Mouse (Mus musculus) stomach, embryonic 14.5 days (tissue): ENCODE measurements around the gene Gm45062. TPM values are rescaled to one million over a fixed set of nuclear protein-coding genes. Genes with fewer than 3 reads are reported as not detected.

Experiments
- ATAC-seq: fragments of 200-750 bp; cut with Nextera tagmentation; 2 replicates; pipeline ENCODE4 v1.8.0; 2017; ENCODE audit warnings: low read depth, moderate TSS enrichment; ENCODE audit not compliant: insufficient number of reproducible peaks, insufficient read depth, low FRiP score
- H3K27ac ChIP-seq: fragments of 300-500 bp; sonication (generic); 2 replicates; pipeline ENCODE4 v1.5.1; 2014; ENCODE audit warnings: mild to moderate bottlenecking, low read length, moderate library complexity, mixed read lengths
- H3K27me3 ChIP-seq: fragments of 300-500 bp; sonication (generic); 2 replicates; pipeline ENCODE4 v1.6.1; 2014; ENCODE audit warnings: low read length, control low read depth, mixed read lengths; ENCODE audit not compliant: control insufficient read depth, insufficient read depth
- H3K36me3 ChIP-seq: fragments of 300-500 bp; sonication (generic); 2 replicates; pipeline ENCODE4 v1.6.1; 2014; ENCODE audit warnings: mild to moderate bottlenecking, control low read depth, low read length, moderate library complexity, mixed read lengths; ENCODE audit not compliant: control insufficient read depth, insufficient read depth
- H3K4me1 ChIP-seq: fragments of 300-500 bp; sonication (generic); 2 replicates; pipeline ENCODE4 v1.6.1; 2014; ENCODE audit warnings: low read length, control low read depth, mixed read lengths; ENCODE audit not compliant: control insufficient read depth, insufficient read depth
- H3K4me2 ChIP-seq: fragments of 300-500 bp; sonication (generic); replicated peaks from 2 replicates; pipeline ENCODE4 v1.6.1; 2014; ENCODE audit warnings: low read depth, low read length, control low read depth
- H3K4me3 ChIP-seq: fragments of 300-500 bp; sonication (generic); 2 replicates; pipeline ENCODE4 v1.5.1; 2014; ENCODE audit warnings: low read depth, low read length, control low read depth
- H3K9ac ChIP-seq: fragments of 300-500 bp; sonication (generic); replicated peaks from 2 replicates; pipeline ENCODE4 v1.6.1; 2014; ENCODE audit warnings: low read depth, mild to moderate bottlenecking, control low read depth, low read length, moderate library complexity, mixed read lengths
- H3K9me3 ChIP-seq: fragments of 300-500 bp; sonication (generic); 2 replicates; pipeline ENCODE4 v1.6.1; 2016; ENCODE audit warnings: low read depth, low read length, control low read depth; ENCODE audit not compliant: control insufficient read depth
- WGBS: fragments of 180-500 bp; shearing (Covaris S2); extraction: QIAGEN DNeasy Blood & Tissue Kit; methylation state at CpG from one replicate; pipeline ENCODE4 v1.1.7; 2014; 5-methylcytosine and 5-hydroxymethylcytosine counted together
- polyA plus RNA-seq: library from polyadenylated mRNA; unstranded; fragments of >200 nt; fragmentation: Nextera tagmentation; extraction: Ambion mirVana; gene quantifications from 2 replicates; pipeline ENCODE4 v1.2.1, GENCODE M21; 2014

The Gm45062 gene
- polyA plus RNA-seq, 1 experiment from 2014 or later, result 11.6 TPM

GRCm38 (mm10) chr6:8497868-8498257 is 238.6 kb downstream of the Gm45062 start:
- no peak overlapping the region for H3K27ac ChIP-seq
- ATAC-seq, result no peak
- H3K27me3 ChIP-seq, result no peaks in the 10 kb centered on the region
- no peaks in the 10 kb centered on the region for H3K9me3 ChIP-seq
- no peaks in the 10 kb centered on the region for H3K4me1 ChIP-seq
- WGBS, result 54% methylated on average over 6 of the region's 6 CpGs
- H3K36me3 ChIP-seq, result no peaks in the 10 kb centered on the region
- H3K4me3 ChIP-seq, result no peak overlapping the region
- no peak overlapping the region for H3K4me2 ChIP-seq
- no peak overlapping the region for H3K9ac ChIP-seq

GRCm38 (mm10) chr6:8498961-8499360 is 239.7 kb downstream of the Gm45062 start:
- Histone ChIP-seq H3K4me1 (no peaks in the 10 kb centered on the region), H3K9ac (no peak overlapping the region), H3K27me3 (no peaks in the 10 kb centered on the region), H3K4me3 (no peak overlapping the region), H3K4me2 (no peak overlapping the region), H3K36me3 (no peaks in the 10 kb centered on the region), H3K27ac (no peak overlapping the region), H3K9me3 (no peaks in the 10 kb centered on the region)
- no peak for ATAC-seq
- WGBS, result 87% methylated on average over 3 of the region's 3 CpGs

- no peak for ATAC-seq
- H3K4me3 ChIP-seq, result no peak overlapping the region
- H3K4me1 ChIP-seq, result no peaks in the 10 kb centered on the region
- WGBS, result 36% methylated on average over 3 of the region's 3 CpGs
- no peak overlapping the region for H3K27ac ChIP-seq
- no peak overlapping the region for H3K4me2 ChIP-seq
- no peaks in the 10 kb centered on the region for H3K36me3 ChIP-seq
- H3K9me3 ChIP-seq, result no peaks in the 10 kb centered on the region
- H3K9ac ChIP-seq, result no peak overlapping the region
- H3K27me3 ChIP-seq, result no peaks in the 10 kb centered on the region
Observed at GRCm38 (mm10) chr6:8503953-8504352, 244.7 kb downstream of the Gm45062 start.

GRCm38 (mm10) chr6:8504521-8505228 is 245.4 kb downstream of the Gm45062 start:
- H3K27me3 ChIP-seq, result no peaks in the 10 kb centered on the region
- no peak overlapping the region for H3K4me2 ChIP-seq
- H3K4me1 ChIP-seq, result no peaks in the 10 kb centered on the region
- no peak overlapping the region for H3K4me3 ChIP-seq
- H3K36me3 ChIP-seq, result no peaks in the 10 kb centered on the region
- H3K9ac ChIP-seq, result no peak overlapping the region
- WGBS, result 86% methylated on average over 6 of the region's 6 CpGs
- H3K9me3 ChIP-seq, result no peaks in the 10 kb centered on the region
- no peak overlapping the region for H3K27ac ChIP-seq
- ATAC-seq, result no peak

GRCm38 (mm10) chr6:8506631-8507030 is 247.4 kb downstream of the Gm45062 start:
- Histone ChIP-seq H3K27me3 (no peaks in the 10 kb centered on the region), H3K9me3 (no peaks in the 10 kb centered on the region), H3K9ac (no peak overlapping the region), H3K27ac (no peak overlapping the region), H3K4me1 (peaks cover 2% of the 10 kb centered on the region; the same call in 1 of the 2 replicates), H3K4me3 (no peak overlapping the region), H3K36me3 (no peaks in the 10 kb centered on the region), H3K4me2 (no peak overlapping the region)
- ATAC-seq, result no peak

GRCm38 (mm10) chr6:8508883-8509536 is 249.8 kb downstream of the Gm45062 start:
- peak overlapping the region; percentile 99 for H3K27ac ChIP-seq
- no peaks in the 10 kb centered on the region for H3K9me3 ChIP-seq
- H3K36me3 ChIP-seq, result no peaks in the 10 kb centered on the region
- peaks cover 13% of the 10 kb centered on the region; the same call in 1 of the 2 replicates for H3K4me1 ChIP-seq
- peak overlapping the region; percentile 95 for H3K9ac ChIP-seq
- peak overlapping the region; percentile 86 for H3K4me3 ChIP-seq
- H3K27me3 ChIP-seq, result no peaks in the 10 kb centered on the region
- H3K4me2 ChIP-seq, result peak overlapping the region; percentile 56
- WGBS, result under 1% methylated on average over 47 of the region's 56 CpGs
- ATAC-seq, result peak; percentile 99

GRCm38 (mm10) chr6:8509551-8509950 is 250.3 kb downstream of the Gm45062 start, which contains the start of gene Glcci1:
TSS of gene Glcci1 (plus strand) at chr6:8509600.
- H3K9me3 ChIP-seq, result no peaks in the 10 kb centered on the region
- no peaks in the 10 kb centered on the region for H3K36me3 ChIP-seq
- 2% methylated on average over 10 of the region's 69 CpGs for WGBS
- peak within 1 kb of the TSS; percentile 86 for H3K4me3 ChIP-seq
- ATAC-seq, result peak; percentile 85
- H3K4me1 ChIP-seq, result peaks cover 13% of the 10 kb centered on the region; the same call in 1 of the 2 replicates
- peak within 1 kb of the TSS; percentile 99 for H3K27ac ChIP-seq
- peak within 1 kb of the TSS; percentile 56 for H3K4me2 ChIP-seq
- H3K27me3 ChIP-seq, result no peaks in the 10 kb centered on the region
- peak within 1 kb of the TSS; percentile 95 for H3K9ac ChIP-seq

GRCm38 (mm10) chr6:8509961-8510863 is 251.0 kb downstream of the Gm45062 start:
- no peaks in the 10 kb centered on the region for H3K36me3 ChIP-seq
- peak overlapping the region; percentile 95 for H3K9ac ChIP-seq
- H3K4me1 ChIP-seq, result peaks cover 13% of the 10 kb centered on the region; the same call in 1 of the 2 replicates
- no peaks in the 10 kb centered on the region for H3K27me3 ChIP-seq
- peak overlapping the region; percentile 56 for H3K4me2 ChIP-seq
- peak overlapping the region; percentile 99 for H3K27ac ChIP-seq
- peak overlapping the region; percentile 86 for H3K4me3 ChIP-seq
- WGBS, result under 1% methylated on average over 60 of the region's 73 CpGs
- no peaks in the 10 kb centered on the region for H3K9me3 ChIP-seq
- ATAC-seq, result peak; percentile 7; the same call in 1 of the 2 replicates
